Mouse (Mus musculus) layer of hippocampus, postnatal 36 days (tissue): Measurements from ENCODE around the gene Cttn. TPM values are rescaled to one million over a fixed set of nuclear protein-coding genes. Genes with fewer than 3 reads are reported as not detected.

Experiments
- DNase-seq, 2 experiments: peaks; one replicate each; pipeline ENCODE4 v3.0.0; 2022
- total RNA-seq, 2 experiments: library from RNA; stranded (reverse); gene quantifications; 2 replicates each; pipeline ENCODE4 v1.2.3; 2021

The Cttn gene
- 100 to 1,000 TPM; 185 to 189 TPM for total RNA-seq

DNA sequence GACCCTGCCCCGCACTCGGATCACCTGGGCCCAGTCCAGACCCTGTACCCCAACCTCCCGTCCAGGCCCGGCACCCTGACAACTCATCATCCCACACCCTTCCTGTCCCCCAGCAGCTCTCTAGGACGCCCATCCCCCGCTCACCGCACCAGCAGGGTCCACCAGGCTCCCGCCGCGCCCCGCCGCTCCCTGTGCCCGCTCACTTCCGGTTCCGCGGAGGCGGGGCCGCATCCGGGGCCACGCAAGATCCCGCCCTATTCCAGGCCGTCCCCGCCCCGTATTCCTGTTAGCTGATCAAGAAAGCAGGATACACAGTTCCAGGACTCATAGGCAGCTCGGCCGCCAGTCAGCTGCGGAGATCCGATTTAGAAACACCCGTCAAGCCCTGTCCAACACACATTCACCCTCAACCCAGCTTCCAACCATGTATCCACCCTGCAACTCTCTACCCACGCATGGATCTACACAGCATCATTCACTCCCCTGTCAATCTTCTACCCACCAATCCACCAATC is at the start of gene Cttn:
TSS of gene Cttn (minus strand) at position 465 of the 515 bp plus-strand sequence.
- DNase-seq, result peak; percentile 88 to 90

DNA sequence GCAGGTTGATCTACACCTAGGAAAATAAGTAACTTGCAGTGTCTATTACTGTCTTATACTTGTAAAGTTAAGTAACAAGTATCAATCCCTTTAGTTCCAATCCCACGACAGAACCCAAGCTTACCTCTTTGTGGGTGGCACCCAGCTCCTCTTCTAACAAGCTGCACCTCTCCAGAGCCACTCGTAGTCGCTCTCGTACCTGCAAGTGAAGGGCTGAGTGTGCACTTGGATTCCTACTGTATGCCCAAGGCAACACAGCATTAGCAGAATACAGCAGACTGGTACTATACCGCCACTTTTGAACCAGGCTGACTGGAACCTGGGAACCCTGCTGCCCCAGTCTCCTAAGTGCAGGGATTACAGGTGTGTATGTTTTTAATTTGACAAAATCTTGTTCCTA is 49.0 kb upstream of the Cttn start:
- DNase-seq, result no peak

DNA sequence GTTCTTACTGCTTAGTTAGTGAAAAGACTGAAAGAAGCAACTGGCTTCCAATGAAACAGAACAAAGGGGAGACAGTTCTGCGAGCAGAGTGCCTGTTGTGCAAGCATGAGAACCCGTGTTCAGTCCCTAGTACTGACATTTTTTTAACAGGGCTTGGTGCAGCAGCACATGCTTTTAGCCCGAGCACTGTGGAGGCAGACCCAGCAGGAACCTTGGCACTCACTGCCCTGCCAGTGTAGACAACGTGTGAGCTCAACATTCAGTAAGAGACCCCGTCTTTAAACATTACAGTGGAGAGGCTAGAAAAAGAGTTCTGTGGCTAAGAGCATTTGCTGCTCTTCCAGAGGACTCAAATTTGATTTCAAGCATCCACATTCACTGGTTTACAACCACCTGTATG is 45.9 kb upstream of the Cttn start:
- no peak for DNase-seq

DNA sequence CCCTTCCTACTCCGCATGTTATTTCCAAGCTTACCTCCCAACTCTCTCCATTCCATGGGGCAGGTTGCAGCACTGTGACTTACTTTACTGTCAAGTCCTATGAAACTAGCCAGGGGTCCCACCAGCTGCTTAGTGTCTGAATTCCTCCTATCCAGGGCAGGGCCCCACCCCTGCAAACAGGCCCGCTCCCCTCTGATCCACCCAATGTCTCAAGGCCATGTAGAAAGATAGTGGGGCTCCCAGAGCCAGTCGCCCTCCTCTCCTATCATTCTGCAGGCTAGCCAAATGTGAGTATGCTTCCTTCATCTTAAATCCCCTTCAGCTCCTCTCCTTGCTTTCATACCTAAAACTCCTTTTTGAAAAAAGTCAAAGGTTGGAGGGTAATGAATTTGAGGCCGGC is 38.3 kb upstream of the Cttn start:
- no peak for DNase-seq

DNA sequence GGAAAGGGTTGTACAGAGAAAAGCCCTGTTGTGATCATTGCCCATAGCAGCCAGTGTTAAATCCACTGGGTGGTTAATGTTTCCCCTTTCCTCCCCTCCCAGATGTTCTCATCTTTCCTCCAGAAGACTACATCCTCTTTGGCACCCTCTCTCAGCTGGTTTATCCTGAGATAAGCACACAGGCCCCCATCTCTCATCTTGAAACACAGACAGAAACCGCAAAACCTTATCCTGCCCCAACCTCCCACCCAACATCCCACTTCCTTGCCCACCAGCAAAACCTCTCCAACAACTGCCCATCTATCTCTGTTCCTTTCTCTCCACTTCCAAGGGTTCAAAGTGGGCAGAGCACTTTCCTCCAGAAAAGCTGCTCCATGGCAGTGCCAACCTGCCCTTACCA is 36.0 kb upstream of the Cttn start:
- DNase-seq, result no peak

DNA sequence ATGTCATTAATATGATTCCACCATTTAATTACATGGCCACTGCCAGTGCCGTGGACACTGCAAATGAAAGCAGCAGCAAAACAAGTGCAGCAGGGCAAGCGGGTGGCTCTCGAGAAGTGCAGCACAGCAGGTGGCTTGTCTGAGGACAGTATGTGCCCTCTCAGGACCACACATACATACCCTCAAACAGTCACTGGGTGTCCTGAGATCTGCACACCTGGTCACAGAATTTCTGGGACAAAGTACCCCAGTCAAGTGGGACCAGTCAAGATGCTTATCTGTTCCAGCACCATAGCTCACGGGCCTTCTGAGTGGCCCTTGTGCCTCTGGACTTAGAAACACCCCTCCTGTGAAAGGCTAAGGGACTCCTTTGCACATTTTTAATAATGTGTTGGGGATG is 33.1 kb upstream of the Cttn start:
- no peak for DNase-seq

DNA sequence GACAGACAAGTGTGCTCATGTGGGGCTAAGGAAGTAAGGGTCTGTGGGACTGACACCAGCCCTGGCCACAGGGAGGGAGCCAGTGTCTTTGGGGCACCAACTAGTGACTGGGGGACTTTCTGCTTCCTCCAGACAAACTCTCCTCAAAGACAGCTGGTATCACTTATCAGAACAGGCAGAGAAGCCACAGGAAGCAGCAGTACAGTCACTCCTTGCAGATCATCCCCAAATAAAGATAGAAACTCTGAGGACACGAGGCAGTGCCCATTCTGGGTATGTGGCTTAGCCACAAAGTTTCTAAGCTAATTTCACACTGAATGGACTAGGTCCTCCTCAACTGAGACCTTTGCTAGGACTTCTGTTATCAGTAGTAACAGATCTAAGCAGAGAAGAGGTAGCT is 22.1 kb upstream of the Cttn start:
- DNase-seq, result no peak

DNA sequence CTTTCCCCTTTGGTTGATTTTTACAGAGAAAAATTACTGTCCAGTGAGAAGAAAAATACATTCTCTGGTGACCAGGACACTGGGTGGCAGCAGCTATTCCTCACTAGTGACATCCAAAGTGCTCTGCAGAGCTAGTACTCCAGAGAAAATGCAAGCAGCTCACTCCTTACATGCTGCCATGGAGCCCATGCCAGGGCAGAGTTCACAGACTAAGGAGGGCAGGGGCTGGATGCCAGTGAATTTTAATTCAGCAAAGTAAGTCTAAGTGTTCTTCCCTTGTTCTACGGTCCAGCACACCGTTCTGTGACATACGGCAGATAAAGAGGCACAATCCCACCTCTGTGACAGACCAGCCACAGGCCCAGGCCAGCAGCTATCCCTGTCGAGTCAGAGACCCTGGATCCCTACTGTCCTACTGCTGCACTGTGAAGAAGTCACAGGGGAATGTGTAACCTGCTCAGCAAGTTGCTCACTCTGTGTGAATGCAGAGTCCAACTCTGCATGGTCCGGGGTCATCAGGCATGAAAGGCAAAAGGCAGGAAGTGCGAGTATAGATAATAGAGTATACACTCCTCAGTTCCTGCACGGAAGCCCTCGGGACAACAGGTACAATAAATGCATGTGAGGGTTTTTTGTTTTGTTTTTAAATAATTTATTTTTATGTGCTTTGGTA is 19.5 kb upstream of the Cttn start:
- DNase-seq, result no peak

DNA sequence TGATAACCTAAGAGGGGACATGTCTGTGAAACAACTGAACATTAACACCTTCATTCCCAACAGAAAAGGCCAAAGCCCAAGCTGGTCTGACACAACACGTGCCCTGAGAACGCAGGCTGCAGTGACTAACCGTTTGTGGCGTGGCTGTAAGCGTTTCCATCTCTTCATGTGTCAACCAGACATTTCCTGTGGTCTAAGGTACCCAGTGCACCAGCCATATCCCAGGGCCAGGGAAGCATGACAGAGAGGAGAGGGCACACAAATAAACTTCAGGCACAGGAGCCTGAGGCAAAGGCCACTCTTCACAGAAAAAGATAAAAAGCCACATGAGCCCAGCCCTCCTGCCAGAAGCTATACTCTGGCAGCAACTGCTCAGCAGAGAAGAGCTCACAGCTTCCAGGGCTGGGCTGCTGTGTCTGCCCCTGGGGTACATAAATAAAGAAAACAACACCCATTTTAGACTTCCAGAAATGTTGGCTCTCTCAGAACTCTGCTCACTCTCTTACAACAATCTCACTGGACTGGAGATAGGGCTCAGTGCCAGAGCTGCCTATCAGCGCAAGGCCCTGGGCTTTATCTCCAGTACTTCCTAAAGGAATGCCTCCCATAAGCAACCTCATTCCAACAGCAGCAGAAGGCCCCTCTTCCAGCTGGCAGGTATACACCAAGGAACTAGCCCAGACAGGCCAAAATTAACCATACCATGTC is 18.4 kb upstream of the Cttn start:
- no peak for DNase-seq

DNA sequence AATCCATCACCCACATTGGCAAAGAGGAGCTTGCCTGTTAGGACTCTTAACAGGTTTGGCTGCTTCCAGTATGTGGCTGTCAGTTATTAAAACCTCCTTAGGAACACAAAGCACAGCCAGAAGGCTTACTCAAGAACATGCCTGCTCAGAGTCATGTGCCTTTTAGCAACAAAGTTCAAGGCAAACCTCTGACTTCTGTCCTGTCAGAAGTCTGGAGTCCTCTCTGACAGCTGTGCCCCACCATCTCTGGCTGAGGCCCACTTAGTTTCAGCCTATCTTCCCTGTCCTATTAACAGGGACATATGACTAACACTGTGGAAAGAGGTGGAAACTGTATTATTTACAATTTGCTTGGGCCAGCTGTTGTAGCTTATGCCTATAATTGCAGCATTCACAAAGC is 9.5 kb upstream of the Cttn start:
- no peak for DNase-seq

DNA sequence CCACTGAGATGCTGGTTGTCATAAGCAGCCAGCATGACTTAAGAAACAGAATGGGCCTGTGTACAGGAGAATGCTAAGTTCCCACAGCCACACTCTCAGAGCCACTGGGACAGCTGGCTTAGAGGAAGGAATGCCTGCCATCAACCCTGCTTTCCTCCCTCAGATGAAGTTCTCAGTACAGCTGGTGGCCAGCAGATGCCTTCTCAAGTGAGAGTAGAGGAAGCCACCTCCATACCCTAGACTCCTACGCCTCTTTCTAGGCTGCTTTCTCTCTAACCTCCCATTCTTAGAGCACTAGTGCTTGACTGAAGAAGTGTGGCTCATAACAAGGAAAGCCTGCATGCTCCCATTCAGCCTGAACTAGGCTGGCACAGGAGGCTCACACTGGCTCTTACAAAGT is 8.8 kb upstream of the Cttn start:
- DNase-seq, result peak; percentile 45 to 50

DNA sequence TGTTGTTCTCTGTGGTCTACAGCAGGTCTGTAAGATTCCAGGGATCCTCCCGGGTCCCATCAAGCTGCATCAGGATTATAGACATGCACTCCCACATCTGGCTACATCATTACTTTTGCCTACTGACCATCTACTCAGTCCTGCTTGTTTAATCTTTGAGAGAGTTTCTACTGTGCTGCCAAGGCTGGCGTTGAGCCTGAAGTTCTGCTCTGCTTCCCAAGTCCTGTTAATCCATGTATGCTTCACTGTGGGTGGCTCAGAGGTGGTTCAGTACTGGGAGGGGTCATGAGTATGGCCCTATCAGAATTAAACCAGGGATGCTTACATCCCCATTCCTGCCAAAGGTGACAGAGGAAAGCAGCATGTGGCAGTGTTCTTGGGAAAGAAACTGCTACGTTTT is 4.9 kb upstream of the Cttn start:
- no peak for DNase-seq

DNA sequence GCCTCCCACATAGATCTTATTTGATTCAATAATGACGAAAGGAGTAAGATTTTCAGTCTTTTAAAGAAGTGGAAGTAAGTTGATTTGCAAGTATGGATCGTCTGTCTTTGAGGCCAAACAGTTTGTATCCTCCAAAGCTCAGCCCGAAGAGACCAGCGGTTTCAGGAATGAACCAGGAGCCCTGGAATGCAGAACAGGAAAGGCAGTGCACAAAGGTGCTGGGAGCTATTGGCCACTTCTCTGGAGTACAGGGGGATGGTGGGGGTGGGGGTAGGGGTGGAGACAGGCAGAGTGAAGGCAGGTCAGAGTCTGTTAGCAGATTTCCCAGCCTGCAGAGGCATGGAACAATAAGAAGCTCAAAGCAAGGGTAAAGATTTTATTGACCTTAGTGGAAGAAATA is 2.7 kb upstream of the Cttn start:
- DNase-seq, result no peak

DNA sequence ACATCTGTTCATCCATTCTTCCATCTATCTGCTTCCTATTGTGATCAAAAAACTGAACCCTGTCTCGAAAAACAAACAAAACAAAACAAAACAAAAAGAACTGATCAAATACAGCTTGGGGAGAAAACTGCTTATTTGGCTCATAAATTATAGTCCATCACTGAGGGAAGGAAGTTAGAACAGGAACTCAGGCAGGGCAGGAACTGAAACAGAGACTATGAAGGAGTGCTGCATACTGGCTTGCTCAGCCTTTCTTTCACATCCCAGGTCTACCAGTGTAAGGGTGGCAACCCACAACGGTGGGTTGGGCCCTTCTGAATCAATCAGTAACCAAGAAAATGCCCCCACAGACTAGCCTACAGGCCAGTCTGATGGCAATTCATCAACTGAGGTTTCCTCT is 294 bp upstream of the Cttn start:
- no peak for DNase-seq

DNA sequence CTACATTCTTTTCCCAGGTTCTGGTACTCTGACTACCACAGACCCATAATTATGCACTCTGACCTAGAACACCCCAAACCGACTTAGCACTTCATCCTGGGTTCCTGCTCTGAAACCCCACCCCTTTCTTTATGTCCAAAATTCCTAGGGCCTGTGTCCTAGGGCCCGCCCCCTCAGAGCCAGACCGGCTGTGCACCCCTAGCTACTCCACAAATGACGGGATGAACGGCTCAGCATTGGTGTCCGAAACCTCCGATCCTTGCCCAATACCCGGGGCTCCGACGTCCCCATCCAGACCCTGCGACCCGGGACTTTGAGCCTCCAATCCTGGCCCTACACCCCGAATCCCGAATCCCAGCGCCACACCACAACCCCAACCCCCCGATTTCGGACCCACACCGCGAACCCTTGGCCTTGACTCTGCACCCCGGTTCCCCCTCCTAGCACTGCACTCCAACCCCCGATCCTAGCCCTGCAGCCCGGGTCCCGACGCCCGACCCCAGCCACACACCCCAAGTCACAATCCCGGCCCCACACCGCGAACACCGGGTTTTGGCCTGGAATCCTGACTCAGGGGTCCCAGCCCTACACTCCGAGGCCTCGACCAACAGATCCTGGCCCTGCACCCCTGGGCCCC is 783 bp downstream of the Cttn start:
- DNase-seq, result no peak

DNA sequence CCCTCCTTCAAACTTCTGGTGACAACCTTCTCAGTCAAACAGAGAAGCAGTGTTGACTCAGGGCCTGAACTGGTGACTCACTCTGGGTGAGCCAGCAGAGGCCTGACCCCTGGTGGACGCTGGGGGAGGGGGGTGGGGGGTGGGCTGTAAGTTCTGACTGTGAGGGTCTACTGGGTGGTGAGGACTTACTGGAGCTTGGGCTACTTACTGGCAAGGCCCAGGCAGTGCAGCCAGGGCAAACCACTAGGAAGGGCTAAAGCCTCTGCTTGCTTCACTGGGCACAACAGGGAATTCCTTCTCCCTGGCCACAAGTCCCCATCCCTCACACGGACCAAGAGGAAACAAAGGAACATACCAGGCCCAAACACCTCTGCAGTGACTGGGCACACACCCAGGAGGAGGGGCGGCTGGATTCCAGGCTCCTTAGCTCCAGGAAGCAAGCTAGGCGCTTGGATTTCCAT is 1.6 kb downstream of the Cttn start:
- no peak for DNase-seq

DNA sequence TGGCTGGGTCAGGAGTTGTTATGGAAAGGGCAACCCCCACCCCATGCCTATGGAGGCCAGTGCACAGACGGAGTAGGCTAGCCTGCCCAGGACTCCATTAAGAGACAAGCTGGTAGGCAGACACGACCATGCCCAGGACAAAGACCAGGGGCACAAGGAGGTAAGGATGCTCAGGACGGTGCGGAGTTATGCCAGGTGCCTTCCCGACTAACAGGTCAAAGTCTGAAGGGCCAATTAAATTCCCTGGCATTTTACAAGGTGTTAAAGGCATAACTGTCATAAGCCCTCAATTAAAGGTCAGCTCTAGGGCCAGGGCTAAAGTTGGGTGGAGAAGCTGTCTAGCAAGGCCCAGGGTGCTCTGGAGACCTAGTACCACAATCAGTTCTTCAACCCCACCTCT is 2.1 kb downstream of the Cttn start:
- no peak for DNase-seq

DNA sequence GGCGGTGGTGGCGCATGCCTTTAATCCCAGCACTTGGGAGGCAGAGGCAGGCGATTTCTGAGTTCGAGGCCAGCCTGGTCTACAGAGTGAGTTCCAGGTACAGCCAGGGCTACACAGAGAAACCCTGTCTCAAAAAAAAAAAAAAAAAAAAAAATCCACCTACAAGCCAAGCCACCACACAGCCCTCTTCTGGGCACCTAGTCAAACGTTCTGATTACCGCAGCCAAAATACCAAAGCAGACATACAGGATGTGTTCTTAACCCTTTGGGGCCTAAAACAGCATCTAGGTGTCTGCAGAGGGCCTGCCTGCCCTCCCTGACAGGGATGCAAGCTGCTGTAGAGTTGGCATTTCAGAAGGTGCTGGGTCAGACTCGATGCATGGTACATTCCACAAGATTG is 8.2 kb downstream of the Cttn start:
- DNase-seq, result no peak

DNA sequence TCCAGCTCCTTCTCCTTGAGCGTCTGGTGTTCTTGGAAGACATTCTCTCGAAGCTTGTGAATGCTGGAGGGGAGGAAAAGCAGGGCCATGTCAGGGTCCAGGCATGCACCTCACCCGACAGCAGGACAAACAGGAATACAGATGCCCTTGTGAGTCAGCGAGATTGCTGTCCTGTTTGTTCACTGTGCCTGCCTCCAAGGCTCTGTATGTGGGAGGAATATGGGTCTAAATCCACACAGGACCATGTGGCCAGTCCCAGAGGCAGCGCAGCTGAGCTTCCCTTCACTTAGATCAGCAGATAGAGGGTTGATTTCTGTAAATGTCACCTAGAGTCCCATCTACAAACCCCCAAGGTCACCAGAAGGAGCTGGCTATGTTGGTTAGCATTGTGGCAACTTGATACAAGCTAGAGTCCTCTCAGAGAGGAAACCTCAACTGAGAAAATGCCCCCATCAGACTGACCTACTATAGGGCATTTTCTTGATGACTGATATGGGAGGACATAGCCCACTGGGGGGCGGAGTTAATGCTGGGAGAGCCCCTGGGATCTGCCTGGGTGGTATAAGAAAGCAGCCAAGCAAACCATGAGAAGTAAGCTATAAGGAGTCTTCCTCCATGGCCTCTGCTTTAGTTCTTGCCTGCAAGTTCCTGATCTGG is 9.4 kb downstream of the Cttn start:
- DNase-seq, result no peak

DNA sequence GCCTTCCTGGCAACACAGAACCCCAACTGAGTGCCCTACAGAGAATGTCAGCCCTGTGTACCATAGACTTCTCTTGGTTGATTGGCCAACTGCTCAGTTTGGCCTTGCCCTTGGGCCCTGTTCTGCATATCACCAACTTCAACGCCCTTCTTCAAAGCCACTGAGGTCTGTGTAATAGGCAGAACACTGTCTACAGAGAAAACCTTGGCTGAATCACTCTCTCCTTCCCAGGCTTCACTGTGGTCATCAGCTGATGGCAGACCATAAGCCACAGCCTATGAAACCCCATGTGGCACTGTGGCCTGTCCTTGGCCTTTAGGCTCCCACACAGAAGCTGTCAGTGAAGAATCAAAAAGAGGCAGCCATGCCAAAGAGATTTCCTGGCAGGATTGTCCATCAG is 11.9 kb downstream of the Cttn start:
- no peak for DNase-seq

DNA sequence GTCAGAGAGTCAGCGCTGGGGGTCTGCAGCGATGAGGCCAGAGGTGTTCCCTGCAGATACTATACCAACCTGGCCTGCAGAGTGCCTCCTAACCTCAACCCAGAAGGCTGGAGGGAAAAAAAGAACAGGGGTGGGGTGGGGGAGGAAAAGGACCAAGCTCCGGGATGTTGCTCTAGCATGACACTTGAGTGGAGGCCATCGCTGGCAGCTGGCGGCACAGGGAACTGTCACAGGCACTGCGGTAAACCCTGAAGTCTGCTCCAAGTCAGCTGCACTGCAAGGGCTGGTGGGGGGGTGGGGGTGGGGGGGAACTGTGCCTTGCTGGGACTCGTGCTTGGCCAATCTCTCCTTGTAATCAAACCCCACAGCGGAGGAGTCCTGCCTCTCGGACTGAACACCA is 20.1 kb downstream of the Cttn start:
- no peak for DNase-seq

DNA sequence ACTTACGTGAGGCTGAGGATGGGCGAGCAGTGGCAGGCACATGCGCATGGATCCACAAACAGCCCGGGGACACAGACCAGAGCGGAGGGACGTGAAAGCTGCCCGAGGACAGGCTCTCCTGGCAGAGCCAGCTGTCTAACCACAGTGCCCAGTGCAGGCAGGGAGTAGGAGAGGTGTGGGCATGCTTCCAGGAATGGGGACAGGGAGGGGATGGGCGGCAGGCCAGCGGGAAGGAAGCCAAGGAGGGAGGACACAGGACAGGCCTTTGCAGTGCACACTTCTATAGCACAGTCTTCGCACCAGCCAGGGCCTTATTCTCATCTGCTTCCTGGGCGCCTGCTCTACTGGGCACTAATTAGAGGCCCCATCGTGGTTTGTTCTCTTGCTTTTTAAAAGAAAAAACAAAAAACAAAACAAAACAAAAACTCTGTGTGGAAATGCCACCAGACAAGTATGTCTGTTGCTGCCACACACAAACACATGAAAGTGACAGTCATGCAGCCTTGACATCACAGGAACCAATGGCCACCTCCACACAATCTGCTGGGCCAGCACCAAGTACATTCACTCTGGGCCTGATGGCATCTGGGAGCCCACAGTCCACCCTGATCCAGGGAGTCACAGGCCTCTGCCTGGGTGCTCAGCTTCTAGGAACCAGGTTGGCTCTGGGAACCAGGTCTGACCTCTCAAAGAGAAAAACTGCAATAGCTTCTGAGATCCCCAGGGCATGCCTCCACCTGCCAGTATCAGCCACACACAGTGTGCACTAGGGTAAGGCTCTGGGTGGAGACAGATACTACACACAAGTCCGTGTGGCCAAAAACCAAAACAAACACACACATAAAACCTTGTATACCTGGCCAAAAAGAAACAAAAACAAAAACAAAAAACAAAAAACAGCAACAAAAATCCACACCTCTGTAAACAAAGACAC is 20.9 kb downstream of the Cttn start:
- DNase-seq, result peak; percentile 79 to 83
